Mouse (Mus musculus) T-cell, adult 2 months (primary cell): ENCODE data around the gene Nup43.

ENCODE experiments used
- DNase-seq: peaks from one replicate; pipeline ENCODE4 v3.0.0; 2022; ENCODE audit warnings: low spot score

The Nup43 gene

GRCm38 (mm10) chr10:7686902-7687301, 19.6 kb downstream of the Nup43 start:
- DNase-seq, result no peak

GRCm38 (mm10) chr10:7695286-7695685, 28.0 kb downstream of the Nup43 start:
- peak; percentile 50 for DNase-seq

- no peak for DNase-seq
These were observed 32.8 kb downstream of the Nup43 start for GRCm38 (mm10) chr10:7700120-7700519.

- DNase-seq, result no peak
These were observed 35.3 kb downstream of the Nup43 start for GRCm38 (mm10) chr10:7702586-7702985.

GRCm38 (mm10) chr10:7710121-7710520, 42.8 kb downstream of the Nup43 start:
- no peak for DNase-seq

- no peak for DNase-seq
These were observed 45.2 kb downstream of the Nup43 start for GRCm38 (mm10) chr10:7712506-7712905.

GRCm38 (mm10) chr10:7715056-7715455, 47.8 kb downstream of the Nup43 start:
- DNase-seq, result no peak

- peak; percentile 96 for DNase-seq
These were observed 58.6 kb downstream of the Nup43 start, which contains the start of gene Katna1 for GRCm38 (mm10) chr10:7725751-7726500. Katna1 (plus strand) TSS chr10:7726000.

GRCm38 (mm10) chr10:7726501-7726812, 59.2 kb downstream of the Nup43 start:
- DNase-seq, result no peak

GRCm38 (mm10) chr10:7727011-7727410, 59.7 kb downstream of the Nup43 start:
- DNase-seq, result no peak
